15 mouse cellular contexts compared by ENCODE assay signal in genomic region chr2:134935970-134936649, GRCm38 (mm10).
"Had no signal": no experiment of that assay in that cellular context is flagged by ENCODE, and none has a peak within 500 bp of the region (broad histone marks: within the 10 kb centered on the region; RNA-seq: fewer than 3 reads in every experiment).

No protein-coding gene starts in this region.

- H3K4me3 ChIP-seq: limb, embryonic 12.5 days; liver, embryonic 13.5 days; neural tube, embryonic 12.5 days had no signal

- H3K27ac ChIP-seq: limb, embryonic 12.5 days; liver, embryonic 13.5 days; neural tube, embryonic 12.5 days had no signal

- H3K36me3 ChIP-seq: limb, embryonic 12.5 days; liver, embryonic 13.5 days; neural tube, embryonic 12.5 days had no signal

- H3K4me2 ChIP-seq: limb, embryonic 12.5 days; liver, embryonic 13.5 days; neural tube, embryonic 12.5 days had no signal

- H3K9me3 ChIP-seq: limb, embryonic 12.5 days; liver, embryonic 13.5 days; neural tube, embryonic 12.5 days had no signal

- H3K9ac ChIP-seq: limb, embryonic 12.5 days; liver, embryonic 13.5 days; liver, postnatal 0 days; neural tube, embryonic 12.5 days had no signal

- DNase-seq: kidney, postnatal 14 days; layer of hippocampus, adult 9-11 months; layer of hippocampus, postnatal 36 days; liver; liver, embryonic 13.5 days; liver, postnatal 0 days; lung, postnatal 36 days; midbrain, embryonic 14.5 days; right cerebral cortex, postnatal 4 days; spleen, adult 18-20 months; thymus, adult 18-20 months; thymus, postnatal 14 days had no signal

- H3K27me3 ChIP-seq: limb, embryonic 12.5 days; liver, embryonic 13.5 days; neural tube, embryonic 12.5 days had no signal

- H3K4me1 ChIP-seq: limb, embryonic 12.5 days; neural tube, embryonic 12.5 days had no signal

- ATAC-seq: liver, postnatal 0 days; lung, postnatal 0 days had no signal
